Mouse (Mus musculus): ENCODE measurements around the gene Dgkz.
A peak's percentile ranks its signal among the peaks of the same experiment; 100 is the strongest.

The Dgkz gene

GRCm38 (mm10) chr2:91993409-91993808, 17.7 kb upstream of the Dgkz start:
- no peak for DNase-seq

DNA sequence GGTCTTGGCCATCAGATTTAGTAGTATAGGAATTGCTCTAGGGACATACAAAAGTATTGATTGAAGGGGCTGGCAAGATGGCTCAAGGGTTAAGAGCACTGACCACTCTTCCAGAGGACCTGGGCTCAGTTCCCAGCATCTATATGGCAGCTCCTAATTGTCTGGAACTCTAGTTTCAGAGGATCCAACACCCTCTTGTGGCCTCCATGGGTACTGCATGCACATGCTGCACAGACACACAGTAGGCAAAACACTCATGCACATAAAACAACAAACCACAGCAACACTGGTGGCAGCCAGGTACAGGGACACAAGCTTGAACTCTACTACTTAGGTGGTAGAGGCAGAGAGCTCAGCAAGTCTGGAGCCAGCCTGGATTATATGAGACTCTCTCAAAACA, 14.1 kb upstream of the Dgkz start:
- no peak for DNase-seq

GRCm38 (mm10) chr2:91987542-91987941, 11.9 kb upstream of the Dgkz start:
- DNase-seq, result peak; percentile 78

GRCm38 (mm10) chr2:91986071-91986470, 10.4 kb upstream of the Dgkz start:
- DNase-seq, result no peak

DNA sequence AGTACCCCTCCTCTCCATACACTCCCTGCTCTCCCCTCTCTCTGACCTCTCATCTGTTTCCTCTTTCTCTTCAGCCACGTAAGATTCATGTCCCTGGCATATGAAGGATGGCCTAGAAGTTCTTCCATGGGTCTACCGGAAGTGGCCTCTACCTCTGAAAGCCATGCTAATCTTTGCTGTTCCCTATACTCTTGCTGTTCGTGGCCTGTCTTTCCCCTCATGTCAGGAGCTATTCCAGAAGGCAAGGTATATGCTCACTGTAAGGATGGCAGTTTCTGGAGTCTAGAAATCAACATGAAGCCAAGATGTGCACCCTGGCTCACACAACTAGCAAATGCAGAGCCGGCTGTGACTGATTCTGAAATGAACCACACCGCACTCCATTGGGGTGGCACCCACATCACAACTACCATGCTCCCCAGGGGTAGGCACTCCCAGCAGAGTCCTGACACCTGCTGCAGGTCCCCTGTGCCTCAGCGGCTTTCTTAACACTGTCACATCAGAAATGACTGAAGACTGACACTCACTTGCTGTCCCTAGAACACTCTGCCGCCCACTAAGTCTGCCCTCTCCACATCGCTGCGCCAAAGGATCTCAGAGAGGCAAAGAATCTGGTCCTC, 9.4 kb upstream of the Dgkz start:
- DNase-seq, result no peak

DNA sequence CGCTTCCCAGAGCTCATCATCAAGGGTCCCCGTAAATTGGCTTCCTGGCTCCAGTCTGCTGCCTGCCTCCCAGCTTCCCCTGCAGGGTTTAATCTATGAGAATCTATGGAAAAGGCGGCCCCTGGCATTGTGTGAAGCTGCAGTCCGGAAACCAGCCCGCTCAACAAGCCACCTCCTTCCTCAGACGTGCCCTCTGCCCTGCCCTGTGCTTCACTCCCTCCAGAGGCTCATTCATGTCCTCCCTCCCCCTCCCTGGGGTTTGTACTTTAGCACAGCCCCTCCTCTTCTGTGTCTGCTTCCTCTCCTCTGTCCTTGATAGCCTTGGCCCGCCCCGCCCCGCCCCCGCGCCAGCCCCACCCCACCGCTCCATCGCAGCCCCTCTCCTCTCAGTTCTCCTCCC, 8.8 kb upstream of the Dgkz start:
- DNase-seq, result no peak

DNA sequence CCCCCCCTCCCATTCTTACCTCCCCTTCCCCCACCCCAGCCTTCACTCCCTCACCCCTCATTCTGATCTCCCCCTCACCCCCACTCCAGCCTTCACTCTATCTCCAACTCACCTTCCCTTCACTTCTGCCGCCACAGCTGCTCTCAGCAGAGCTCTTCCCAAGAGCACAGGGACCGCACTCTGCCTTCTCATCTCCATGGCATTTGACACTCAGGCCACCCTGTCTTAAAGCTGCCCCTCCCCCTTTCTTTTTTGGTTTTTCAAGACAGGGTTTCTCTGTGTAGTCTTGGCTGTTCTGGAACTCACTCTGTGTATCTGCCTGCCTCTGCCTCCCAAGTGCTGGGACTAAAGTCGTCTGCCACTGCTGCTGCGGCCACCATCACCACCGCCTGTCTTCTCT, 5.2 kb upstream of the Dgkz start:
- DNase-seq, result no peak

DNA sequence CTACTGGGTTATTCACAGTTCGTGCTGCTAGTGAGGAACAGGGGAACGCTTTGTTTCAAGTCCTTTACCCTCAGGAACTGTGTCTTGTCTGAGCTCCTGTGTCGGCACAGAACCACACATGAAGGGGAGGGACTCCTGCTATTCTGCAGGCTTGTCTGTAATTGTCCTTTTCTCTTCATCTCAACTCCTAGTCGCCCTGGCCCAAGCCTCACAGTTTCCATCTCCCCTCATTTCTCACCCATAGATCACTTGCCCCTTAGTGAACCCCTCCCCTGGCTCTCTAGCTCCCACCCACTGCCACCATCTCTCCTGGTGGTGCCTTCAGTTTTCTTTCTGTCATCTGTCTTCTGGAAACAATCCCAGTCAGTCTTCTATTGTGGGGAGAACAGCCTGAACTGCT, 4.6 kb upstream of the Dgkz start:
- no peak for DNase-seq

DNA sequence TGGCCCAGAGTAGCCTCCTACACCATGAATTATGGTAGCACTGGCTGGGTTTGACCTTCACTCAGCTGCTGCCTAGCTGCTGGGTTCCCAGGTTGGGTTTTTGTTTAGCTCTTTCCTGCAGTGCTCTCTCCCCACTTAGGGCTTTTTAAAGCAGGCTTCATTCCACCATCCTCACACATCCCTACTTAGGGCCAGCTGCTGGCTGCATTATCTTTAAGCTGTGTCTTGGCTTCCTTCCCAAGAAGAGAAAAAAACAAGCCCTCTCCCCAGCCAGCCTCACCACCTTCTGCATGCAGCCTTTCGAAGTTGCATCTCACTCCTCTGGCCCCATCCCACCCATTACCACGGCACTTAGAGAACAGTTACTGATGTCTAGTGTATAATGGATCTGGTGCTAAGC, 2.9 kb upstream of the Dgkz start:
- DNase-seq, result no peak

GRCm38 (mm10) chr2:91977960-91978359, 2.3 kb upstream of the Dgkz start:
- DNase-seq, result no peak

GRCm38 (mm10) chr2:91973416-91974135, 2.1 kb downstream of the Dgkz start:
- peak; percentile 27 for DNase-seq

DNA sequence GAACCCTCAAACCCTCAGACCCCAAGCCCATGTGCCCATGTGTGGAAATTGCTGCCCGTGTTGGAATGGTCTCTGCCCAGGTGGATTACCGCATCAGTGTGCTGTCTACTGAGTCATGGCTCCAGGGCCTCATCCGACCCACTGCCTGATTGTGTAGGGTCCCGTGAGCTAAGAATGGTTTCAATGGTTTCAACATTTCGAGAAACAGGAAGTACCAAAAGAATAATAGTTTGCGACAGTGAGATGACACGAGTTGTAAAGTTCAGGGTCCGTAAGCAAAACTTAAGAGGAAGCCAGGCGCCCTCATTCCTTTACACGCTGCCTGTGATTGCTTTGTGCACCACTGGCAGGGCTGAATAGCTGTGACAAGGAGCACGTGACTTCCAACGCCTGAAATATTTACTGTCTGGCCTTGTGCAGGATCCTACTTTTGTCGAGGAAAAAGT, 3.5 kb downstream of the Dgkz start:
- DNase-seq, result no peak

- DNase-seq, result peak; percentile 69
These were observed 4.2 kb downstream of the Dgkz start for GRCm38 (mm10) chr2:91971231-91972097.

DNA sequence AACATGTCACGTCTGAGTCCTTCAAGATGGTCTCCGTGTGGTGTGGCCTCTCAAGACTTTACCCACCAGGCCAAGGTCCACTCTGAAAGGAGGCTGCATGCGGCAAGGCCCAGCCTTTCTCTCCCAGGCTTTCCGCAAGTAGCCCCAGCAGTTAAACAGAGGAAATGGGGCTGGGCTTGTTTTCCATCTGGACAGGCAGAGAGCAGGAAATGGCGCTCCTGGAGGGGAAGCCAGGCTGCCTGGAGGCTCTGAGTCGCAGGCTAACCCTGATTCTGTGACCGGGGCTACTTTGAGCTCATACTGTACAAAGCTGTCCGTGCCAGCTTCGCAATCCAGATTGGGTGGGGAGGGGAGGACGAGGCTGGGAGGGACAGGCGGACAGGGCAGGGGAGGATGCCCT, 7.7 kb downstream of the Dgkz start:
- DNase-seq, result no peak

DNA sequence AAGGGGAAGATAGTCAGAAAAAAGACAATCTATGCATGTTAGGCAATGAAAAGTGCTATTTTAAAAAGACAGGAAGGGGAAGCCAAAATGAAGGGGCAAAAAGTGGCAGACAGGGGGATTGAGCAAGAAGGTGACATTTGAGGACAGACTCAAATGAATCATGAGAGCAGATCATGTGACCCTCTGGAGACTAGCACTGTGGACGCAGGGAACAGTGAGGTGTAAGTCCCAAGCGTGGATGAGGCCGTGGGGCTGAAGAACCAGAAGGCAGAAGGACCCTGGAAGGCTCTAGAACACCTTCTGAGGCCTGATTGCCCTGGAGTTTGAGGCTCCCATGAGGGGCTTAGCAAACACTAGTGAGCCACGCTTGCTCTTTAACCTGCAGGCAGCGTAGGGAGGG, 9.3 kb downstream of the Dgkz start:
- no peak for DNase-seq

DNA sequence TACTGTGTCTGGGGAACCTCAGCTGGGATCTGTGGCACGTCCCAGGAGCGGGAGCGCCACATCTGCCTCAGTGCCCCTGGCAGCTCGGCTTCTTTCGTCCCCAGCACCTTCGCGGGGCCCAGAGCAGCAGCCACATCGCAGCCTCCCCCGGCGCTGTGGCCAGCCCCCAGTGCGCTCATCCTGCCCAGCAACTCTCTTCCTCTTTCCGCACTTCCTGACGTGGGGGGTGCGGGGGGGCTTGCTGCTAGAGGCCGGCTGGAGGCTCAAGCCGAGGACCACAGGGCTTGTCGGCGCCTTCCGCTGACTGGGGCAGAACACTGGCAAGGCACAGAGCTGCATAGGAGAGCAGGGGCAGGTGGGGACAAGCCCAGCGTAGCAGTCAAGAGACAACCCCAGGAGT, 10.2 kb downstream of the Dgkz start:
- no peak for DNase-seq

DNA sequence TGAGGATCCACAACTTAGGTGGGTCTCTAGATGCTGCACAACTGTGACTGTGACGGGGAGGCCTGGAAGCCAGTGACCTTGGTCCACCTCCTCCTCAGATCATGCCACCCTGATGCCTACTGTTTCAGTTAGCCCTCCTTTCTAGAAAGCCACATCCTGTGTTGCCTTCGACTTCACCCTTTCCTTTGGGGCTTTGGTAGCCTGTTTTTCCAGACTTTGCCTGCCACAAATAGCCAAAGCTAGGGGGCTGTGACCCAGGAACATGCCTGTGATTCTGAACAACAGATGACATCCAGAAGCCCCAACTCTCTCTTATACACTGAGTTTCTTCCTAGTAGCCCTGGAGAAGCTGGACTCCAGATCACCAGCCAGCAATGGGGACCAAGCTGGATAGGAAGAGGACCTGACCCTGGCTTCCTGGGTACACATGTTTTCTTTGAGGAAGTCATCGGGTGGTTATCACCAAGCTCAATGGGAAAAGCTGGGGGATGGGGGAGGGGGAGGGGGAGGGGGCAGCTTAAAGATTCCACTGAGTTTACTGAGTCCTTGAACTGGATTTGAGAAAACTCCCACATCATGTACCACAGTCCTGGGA, 11.0 kb downstream of the Dgkz start:
- no peak for DNase-seq

GRCm38 (mm10) chr2:91963443-91963932, 12.2 kb downstream of the Dgkz start:
- DNase-seq, result peak; percentile 95

DNA sequence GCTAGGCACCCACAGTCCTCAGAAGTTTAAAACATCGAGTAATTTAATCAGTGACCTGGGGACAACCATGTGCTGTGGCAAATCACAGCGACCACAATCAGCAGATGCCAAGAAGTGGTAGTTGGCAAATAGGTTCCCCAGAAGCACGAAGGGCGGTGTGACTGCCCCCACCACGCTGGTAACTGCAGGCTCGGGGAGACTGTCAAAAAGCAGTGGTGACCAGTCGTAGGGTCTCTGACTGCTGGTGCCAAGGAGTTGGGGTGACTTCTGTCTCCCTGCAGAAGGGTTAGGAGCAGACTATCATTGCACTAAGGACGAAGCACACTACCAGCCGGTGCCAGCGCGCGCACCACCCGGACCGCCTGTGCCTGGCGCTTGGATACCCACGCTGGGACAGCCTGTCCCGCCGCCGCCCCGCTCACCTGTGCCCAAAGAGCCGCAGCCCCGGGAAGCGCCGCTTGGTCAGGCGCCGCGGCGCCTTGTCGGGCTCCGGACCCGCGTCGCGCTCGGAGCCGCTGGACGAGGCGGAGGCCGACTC, 12.7 kb downstream of the Dgkz start:
- DNase-seq, result no peak

DNA sequence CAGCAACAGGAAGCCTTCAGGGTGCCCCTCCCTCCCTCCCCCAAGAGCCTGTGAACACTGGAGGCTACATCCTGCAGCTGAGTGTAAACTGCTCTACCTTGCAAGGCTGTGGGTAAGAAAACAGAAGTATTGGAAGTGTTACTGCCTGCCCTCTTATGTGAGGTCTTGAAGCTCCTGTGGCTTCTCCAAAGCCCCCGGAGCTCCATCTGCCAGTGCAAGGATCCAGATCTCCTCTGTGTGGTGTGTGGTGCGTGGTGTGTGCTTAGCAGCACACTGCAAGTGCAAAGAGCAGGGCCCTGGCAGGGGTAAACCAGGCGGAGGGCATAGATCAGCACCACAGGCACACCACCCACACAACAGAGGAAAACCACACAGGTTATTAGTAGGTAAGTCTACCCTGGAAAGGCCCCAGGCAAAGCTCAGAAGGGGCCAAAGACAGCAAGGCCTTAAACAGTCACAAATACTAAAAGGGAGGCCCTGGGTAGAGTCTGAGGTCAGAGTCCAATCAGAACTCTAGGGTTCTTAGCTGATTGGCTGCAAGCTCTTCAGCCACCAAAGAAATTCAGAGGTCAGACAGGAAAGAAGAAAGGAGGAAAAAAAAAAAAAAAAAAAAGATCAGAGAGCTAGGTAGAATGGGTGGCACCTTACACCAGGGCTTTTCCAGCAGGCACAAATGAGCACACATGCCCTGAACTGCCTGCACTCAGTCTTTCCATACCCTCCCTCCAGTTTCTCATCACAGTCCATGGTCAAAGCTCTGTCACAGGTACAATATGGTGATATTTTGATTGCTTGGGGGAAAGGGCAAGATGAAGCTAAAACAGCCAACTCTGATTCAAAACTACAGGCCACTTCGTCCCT, 13.5 kb downstream of the Dgkz start:
- DNase-seq, result no peak

- no peak for DNase-seq
These were observed 15.2 kb downstream of the Dgkz start for GRCm38 (mm10) chr2:91960459-91960858.

All from right cerebral cortex, postnatal 25 days (tissue).